Mouse (Mus musculus) forebrain, embryonic 14.5 days (tissue): ENCODE measurements at regions not wholly inside any gene's neighbourhood (a gene's known extent, or its start where the extent isn't known, plus 50 kb on each side); places are given as distances from the start of the nearest gene placed in this dataset.

Experiments
- ATAC-seq: fragments of 200-750 bp; cut with Nextera tagmentation; 2 replicates; pipeline ENCODE4 v1.8.0; 2017; ENCODE audit warnings: mild to moderate bottlenecking, moderate library complexity
- DNase-seq: peaks from one replicate; pipeline ENCODE4 v3.0.0-alpha.2; 2015; ENCODE audit warnings: low spot score
- H3K27ac ChIP-seq: fragments of 300-500 bp; sonication (generic); 2 replicates; pipeline ENCODE4 v1.5.1; 2014; ENCODE audit warnings: low read depth, mild to moderate bottlenecking, control low read depth, low read length, moderate library complexity
- H3K27me3 ChIP-seq: fragments of 300-500 bp; sonication (generic); replicated peaks from 2 replicates; pipeline ENCODE4 v1.6.1; 2014; ENCODE audit warnings: low read length, control low read depth, mixed read lengths; ENCODE audit not compliant: control insufficient read depth, insufficient read depth
- H3K36me3 ChIP-seq: fragments of 300-500 bp; sonication (generic); 2 replicates; pipeline ENCODE4 v1.6.1; 2014; ENCODE audit warnings: low read length, control low read depth; ENCODE audit not compliant: control insufficient read depth, insufficient read depth
- H3K4me1 ChIP-seq: fragments of 300-500 bp; sonication (generic); 2 replicates; pipeline ENCODE4 v1.6.1; 2014; ENCODE audit warnings: antibody characterized with exemption, low read length, control low read depth; ENCODE audit not compliant: control insufficient read depth, insufficient read depth
- H3K4me2 ChIP-seq: fragments of 300-500 bp; sonication (generic); 2 replicates; pipeline ENCODE4 v1.6.1; 2014; ENCODE audit warnings: mild to moderate bottlenecking, control low read depth, low read length
- H3K4me3 ChIP-seq: fragments of 300-500 bp; sonication (generic); 2 replicates; pipeline ENCODE4 v1.5.1; 2014; ENCODE audit warnings: low read depth, low read length, control low read depth
- H3K9ac ChIP-seq: fragments of 300-500 bp; sonication (generic); 2 replicates; pipeline ENCODE4 v1.6.1; 2014; ENCODE audit warnings: mild to moderate bottlenecking, low read length, control low read depth, moderate library complexity
- H3K9me3 ChIP-seq: fragments of 300-500 bp; sonication (generic); replicated peaks from 2 replicates; pipeline ENCODE4 v1.6.1; 2016; ENCODE audit warnings: low read length, control low read depth, mixed read lengths; ENCODE audit not compliant: control insufficient read depth
- WGBS: fragments of 180-500 bp; shearing (Covaris S2); extraction: QIAGEN DNeasy Blood & Tissue Kit; methylation state at CpG from one replicate; pipeline ENCODE4 v1.1.7; 2014; 5-methylcytosine and 5-hydroxymethylcytosine counted together

DNA sequence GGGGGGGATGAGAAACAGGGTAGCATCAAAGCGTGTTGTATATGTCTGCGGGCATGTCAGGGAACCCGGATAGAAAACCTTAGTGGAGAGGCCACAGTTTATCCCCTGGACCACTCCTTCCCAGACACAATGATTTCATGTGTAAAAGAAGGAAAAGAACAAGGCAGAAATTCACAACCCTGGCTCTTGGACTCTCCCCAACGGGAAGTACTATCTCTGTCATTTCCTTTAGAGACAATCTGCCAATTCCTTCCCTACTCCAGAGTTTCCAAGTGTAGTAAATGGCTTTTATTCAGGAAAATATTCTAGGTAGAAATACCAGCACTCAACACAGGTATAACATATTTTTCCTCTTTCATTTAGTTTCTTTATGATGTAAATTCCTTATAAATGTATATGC, 141.7 kb upstream of the Ccn2 start:
- Histone ChIP-seq H3K27me3 (no peaks in the 10 kb centered on the region), H3K4me3 (no peak overlapping the region), H3K36me3 (no peaks in the 10 kb centered on the region), H3K4me2 (no peak overlapping the region), H3K9ac (no peak overlapping the region), H3K4me1 (no peaks in the 10 kb centered on the region), H3K27ac (no peak overlapping the region), H3K9me3 (no peaks in the 10 kb centered on the region)
- 94% methylated on average over 4 of the region's 4 CpGs for WGBS
- DNase-seq, result no peak
- ATAC-seq, result no peak

DNA sequence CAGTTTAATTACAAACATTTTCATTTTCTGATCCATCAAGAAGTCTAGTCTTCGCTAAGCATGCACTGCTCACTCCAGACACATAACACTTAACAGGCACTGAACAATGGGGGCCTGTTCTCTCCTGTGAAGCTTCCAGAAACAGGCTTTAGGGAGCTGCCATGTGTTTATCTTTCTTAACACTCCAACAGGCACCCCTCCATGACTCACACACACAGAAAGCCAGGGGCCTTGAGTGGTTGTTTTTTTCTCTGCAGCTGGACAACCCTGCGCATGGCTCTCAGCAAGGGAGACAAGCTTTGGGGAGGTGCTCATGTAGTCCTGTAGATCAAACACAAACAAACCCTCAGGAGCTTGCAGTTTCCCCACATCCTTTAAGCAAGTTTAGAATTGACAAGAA, 136.6 kb upstream of the Ccn2 start:
- Histone ChIP-seq H3K27ac (no peak overlapping the region), H3K4me3 (no peak overlapping the region), H3K9ac (no peak overlapping the region), H3K9me3 (no peaks in the 10 kb centered on the region), H3K4me1 (no peaks in the 10 kb centered on the region; the same call in 1 of the 2 replicates), H3K27me3 (no peaks in the 10 kb centered on the region), H3K4me2 (no peak overlapping the region), H3K36me3 (no peaks in the 10 kb centered on the region)
- 60% methylated on average over 2 of the region's 2 CpGs for WGBS
- ATAC-seq (no peak), DNase-seq (no peak)

DNA sequence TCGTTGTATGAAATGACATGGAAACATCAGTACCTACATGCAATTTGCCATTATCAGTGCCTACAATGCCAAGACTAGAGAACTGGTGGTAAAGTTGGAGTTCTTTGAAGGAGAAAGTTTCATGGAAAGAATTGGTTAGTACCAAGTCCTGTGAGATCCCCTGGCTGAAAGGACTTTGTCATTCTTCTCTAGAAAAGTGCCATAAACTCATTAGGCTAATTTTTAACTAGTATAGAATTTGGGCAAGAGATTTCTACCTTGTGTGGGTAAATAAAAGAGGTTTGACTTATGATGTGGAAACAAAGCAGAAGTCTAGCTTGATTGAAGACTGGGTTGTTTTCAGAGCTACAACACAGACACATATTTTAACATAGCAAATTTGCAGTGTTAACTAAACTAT, 131.4 kb upstream of the Ccn2 start:
- DNase-seq, result no peak
- H3K27ac ChIP-seq, result no peak overlapping the region
- no peaks in the 10 kb centered on the region for H3K9me3 ChIP-seq
- H3K9ac ChIP-seq, result no peak overlapping the region
- H3K4me1 ChIP-seq, result no peaks in the 10 kb centered on the region; the same call in 1 of the 2 replicates
- H3K27me3 ChIP-seq, result no peaks in the 10 kb centered on the region
- WGBS, result 92% methylated on average over 1 of the region's 1 CpGs
- no peak overlapping the region for H3K4me2 ChIP-seq
- no peak for ATAC-seq
- H3K4me3 ChIP-seq, result no peak overlapping the region
- H3K36me3 ChIP-seq, result no peaks in the 10 kb centered on the region

DNA sequence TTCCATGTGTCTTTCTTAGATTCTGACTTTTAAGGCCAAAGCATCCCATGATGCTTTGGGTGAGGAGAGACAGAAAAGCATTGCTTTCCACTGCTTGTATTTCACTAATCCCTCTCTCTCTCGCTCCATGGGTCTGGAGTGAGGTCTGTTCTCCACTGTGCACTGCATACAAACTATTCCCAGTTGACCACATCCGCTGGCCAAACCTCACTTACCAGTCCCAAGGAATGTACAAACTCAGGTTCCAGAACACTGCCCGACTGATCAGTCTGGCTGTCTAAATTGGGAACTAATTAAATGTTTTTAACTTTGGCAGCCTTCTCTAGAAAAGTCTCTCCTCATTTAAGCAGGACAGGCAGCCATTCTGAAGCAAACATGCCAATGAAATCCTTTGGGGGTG, 130.9 kb upstream of the Ccn2 start:
- WGBS, result 80% methylated on average over 3 of the region's 3 CpGs
- no peak for ATAC-seq

DNA sequence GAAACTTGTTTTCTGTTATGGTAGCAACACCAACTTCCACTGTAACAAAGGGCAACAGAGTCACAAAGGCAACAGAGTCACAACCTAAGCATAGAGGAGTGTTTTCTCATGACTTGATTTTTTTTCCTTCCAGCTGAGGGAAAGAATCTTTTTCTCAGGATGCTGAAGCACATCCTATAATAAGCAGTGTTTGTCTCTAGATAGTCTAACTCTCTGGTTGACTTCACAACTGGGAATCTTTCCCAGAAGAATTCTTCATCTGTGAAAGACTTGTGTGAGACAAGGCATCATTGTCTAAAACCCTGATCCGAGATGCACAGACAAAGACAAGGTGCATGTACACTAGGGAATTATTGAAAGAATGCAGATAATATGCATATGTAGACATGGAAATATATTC, 125.5 kb upstream of the Ccn2 start:
- ATAC-seq (no peak), DNase-seq (no peak)
- WGBS, result 81% methylated on average over 1 of the region's 1 CpGs
- Histone ChIP-seq H3K4me2 (no peak overlapping the region), H3K4me1 (no peaks in the 10 kb centered on the region), H3K27me3 (no peaks in the 10 kb centered on the region), H3K9me3 (no peaks in the 10 kb centered on the region), H3K36me3 (no peaks in the 10 kb centered on the region), H3K4me3 (no peak overlapping the region), H3K27ac (no peak overlapping the region), H3K9ac (no peak overlapping the region)

More for the DNA sequence above, 130.9 kb upstream of the Ccn2 start:
- no peaks in the 10 kb centered on the region for H3K36me3 ChIP-seq
- DNase-seq, result no peak
- H3K27me3 ChIP-seq, result no peaks in the 10 kb centered on the region
- no peak overlapping the region for H3K27ac ChIP-seq
- no peak overlapping the region for H3K4me2 ChIP-seq
- H3K4me3 ChIP-seq, result no peak overlapping the region
- no peaks in the 10 kb centered on the region for H3K9me3 ChIP-seq
- no peaks in the 10 kb centered on the region for H3K4me1 ChIP-seq
- H3K9ac ChIP-seq, result no peak overlapping the region

DNA sequence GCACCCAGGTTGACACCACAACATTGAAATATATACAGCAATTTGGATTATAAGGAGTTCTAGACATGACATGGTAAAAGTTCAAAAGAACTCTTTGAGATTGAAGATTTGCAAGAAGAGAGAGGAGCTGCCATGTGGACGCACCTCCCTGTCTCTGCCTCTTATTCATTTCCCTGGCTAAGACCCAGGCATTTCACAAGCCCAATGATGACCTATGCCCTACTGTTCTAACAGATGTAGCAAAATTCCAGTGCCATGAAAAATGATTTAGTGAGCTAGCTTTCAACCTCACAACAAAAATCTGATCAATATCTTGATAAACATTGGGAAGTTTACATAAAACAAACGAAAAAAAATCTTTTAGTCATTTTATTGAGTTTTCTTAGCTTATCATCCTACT, 123.7 kb upstream of the Ccn2 start:
- ATAC-seq (no peak), DNase-seq (no peak)
- no peak overlapping the region for H3K27ac ChIP-seq
- H3K27me3 ChIP-seq, result no peaks in the 10 kb centered on the region
- 83% methylated on average over 2 of the region's 2 CpGs for WGBS
- H3K4me2 ChIP-seq, result no peak overlapping the region
- H3K9ac ChIP-seq, result no peak overlapping the region
- no peaks in the 10 kb centered on the region; the same call in 1 of the 2 replicates for H3K9me3 ChIP-seq
- no peaks in the 10 kb centered on the region for H3K36me3 ChIP-seq
- H3K4me1 ChIP-seq, result no peaks in the 10 kb centered on the region
- no peak overlapping the region for H3K4me3 ChIP-seq

DNA sequence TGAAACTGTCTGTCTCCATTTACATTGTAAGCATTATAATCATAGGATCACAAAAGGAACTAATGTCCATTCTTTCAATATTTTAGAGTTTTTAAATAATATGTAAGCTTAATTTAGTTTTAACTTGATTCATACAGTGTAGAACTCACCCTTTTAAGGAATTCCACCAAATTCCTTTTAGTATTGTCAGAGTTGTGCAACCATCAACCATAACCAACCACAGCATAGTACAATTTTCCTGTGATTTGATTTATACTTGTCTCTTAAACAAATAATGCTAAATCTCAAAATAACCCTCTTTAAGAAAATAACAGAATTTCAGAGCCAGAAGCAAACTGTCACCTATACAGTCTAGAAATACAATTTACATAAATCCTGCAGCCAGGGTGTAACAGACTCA, 119.0 kb upstream of the Ccn2 start:
- ATAC-seq, result no peak
- Histone ChIP-seq H3K9me3 (no peaks in the 10 kb centered on the region; the same call in 1 of the 2 replicates), H3K4me1 (no peaks in the 10 kb centered on the region), H3K36me3 (no peaks in the 10 kb centered on the region), H3K4me3 (no peak overlapping the region), H3K4me2 (no peak overlapping the region), H3K27me3 (no peaks in the 10 kb centered on the region), H3K27ac (no peak overlapping the region), H3K9ac (no peak overlapping the region)
- no peak for DNase-seq

DNA sequence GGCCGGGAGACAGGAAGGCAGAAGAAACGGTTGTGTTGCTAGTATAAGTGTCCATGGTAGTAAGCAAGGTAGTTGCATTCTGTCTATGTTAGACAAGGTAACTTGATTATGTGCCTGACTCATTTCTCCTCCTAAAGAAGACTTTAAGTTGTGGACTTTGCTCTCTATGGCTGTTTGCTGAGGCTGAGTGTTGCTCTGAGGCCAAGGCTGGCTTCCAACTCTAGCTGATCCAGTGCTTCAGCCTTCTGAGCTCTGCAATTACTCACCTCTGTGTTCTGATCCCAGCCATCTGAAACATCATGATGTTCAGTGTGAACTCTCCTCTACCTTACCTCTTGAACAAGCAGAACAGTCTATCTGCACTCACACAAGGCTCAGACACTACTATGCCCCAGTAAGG, 116.7 kb upstream of the Ccn2 start:
- DNase-seq (no peak), ATAC-seq (no peak)
- Histone ChIP-seq H3K36me3 (no peaks in the 10 kb centered on the region), H3K9ac (no peak overlapping the region), H3K27me3 (no peaks in the 10 kb centered on the region), H3K27ac (no peak overlapping the region), H3K9me3 (no peaks in the 10 kb centered on the region; the same call in 1 of the 2 replicates), H3K4me3 (no peak overlapping the region), H3K4me2 (no peak overlapping the region), H3K4me1 (no peaks in the 10 kb centered on the region)
- 94% methylated on average over 2 of the region's 2 CpGs for WGBS

DNA sequence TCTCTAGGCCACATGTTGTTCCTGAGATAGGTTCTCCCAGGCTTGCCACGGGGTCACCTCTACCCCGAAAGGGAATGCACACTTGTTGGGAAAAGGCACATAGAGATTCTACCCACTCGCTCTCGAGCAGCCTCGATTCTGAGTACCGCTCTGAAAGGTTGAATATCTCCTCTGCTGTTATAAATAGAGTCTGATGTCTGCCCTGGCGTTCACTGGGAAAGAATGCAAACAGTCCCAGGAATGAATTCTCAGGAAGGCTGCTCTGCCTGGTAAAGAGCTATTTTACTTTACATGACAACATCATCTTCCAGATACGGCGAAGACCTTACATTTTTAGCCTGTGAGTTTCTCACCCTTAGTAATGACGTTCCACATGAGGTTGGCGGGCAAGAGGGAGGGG, 116.1 kb upstream of the Ccn2 start:
- no peak overlapping the region for H3K4me2 ChIP-seq
- ATAC-seq (no peak), DNase-seq (no peak)
- no peaks in the 10 kb centered on the region for H3K27me3 ChIP-seq
- no peaks in the 10 kb centered on the region for H3K4me1 ChIP-seq
- no peaks in the 10 kb centered on the region; the same call in 1 of the 2 replicates for H3K9me3 ChIP-seq
- H3K4me3 ChIP-seq, result no peak overlapping the region
- H3K9ac ChIP-seq, result no peak overlapping the region
- WGBS, result 90% methylated on average over 11 of the region's 11 CpGs
- H3K27ac ChIP-seq, result no peak overlapping the region
- no peaks in the 10 kb centered on the region for H3K36me3 ChIP-seq
